Mouse (Mus musculus) neural tube, embryonic 14.5 days (tissue): Measurements from ENCODE around the gene Pomt1. TPM values are rescaled to one million over a fixed set of nuclear protein-coding genes. Genes with fewer than 3 reads are reported as not detected.

Source experiments
- ATAC-seq: fragments of 200-750 bp; cut with Nextera tagmentation; 2 replicates; pipeline ENCODE4 v1.8.0; 2017; ENCODE audit warnings: low read depth, mild to moderate bottlenecking, moderate TSS enrichment, moderate library complexity
- H3K27ac ChIP-seq: fragments of 300-500 bp; sonication (generic); 2 replicates; pipeline ENCODE4 v1.5.1; 2014; ENCODE audit warnings: low read depth, mild to moderate bottlenecking, control low read depth, low read length, moderate library complexity, mixed read lengths
- H3K27me3 ChIP-seq: fragments of 300-500 bp; sonication (generic); 2 replicates; pipeline ENCODE4 v1.6.1; 2014; ENCODE audit warnings: low read length; ENCODE audit not compliant: control insufficient read depth, insufficient read depth
- H3K36me3 ChIP-seq: fragments of 300-500 bp; sonication (generic); 2 replicates; pipeline ENCODE4 v1.6.1; 2014; ENCODE audit warnings: low read length, mixed read lengths; ENCODE audit not compliant: control insufficient read depth, insufficient read depth
- H3K4me1 ChIP-seq: fragments of 300-500 bp; sonication (generic); 2 replicates; pipeline ENCODE4 v1.6.1; 2014; ENCODE audit warnings: low read length; ENCODE audit not compliant: control insufficient read depth, insufficient read depth
- H3K4me2 ChIP-seq: fragments of 300-500 bp; sonication (generic); 2 replicates; pipeline ENCODE4 v1.6.1; 2014; ENCODE audit warnings: mild to moderate bottlenecking, low read depth, low read length, control low read depth
- H3K4me3 ChIP-seq: fragments of 300-500 bp; sonication (generic); 2 replicates; pipeline ENCODE4 v1.5.1; 2014; ENCODE audit warnings: low read depth, low read length, control low read depth, mixed read lengths
- H3K9ac ChIP-seq: fragments of 300-500 bp; sonication (generic); replicated peaks from 2 replicates; pipeline ENCODE4 v1.6.1; 2014; ENCODE audit warnings: low read depth, mild to moderate bottlenecking, control low read depth, low read length, mixed read lengths
- H3K9me3 ChIP-seq: fragments of 300-500 bp; sonication (generic); 2 replicates; pipeline ENCODE4 v1.6.1; 2016; ENCODE audit warnings: low read length; ENCODE audit not compliant: control insufficient read depth
- WGBS: fragments of 180-500 bp; shearing (Covaris S2); extraction: QIAGEN DNeasy Blood & Tissue Kit; methylation state at CpG from one replicate; pipeline ENCODE4 v1.1.7; 2014; 5-methylcytosine and 5-hydroxymethylcytosine counted together
- polyA plus RNA-seq: library from polyadenylated mRNA; unstranded; fragments of >200 nt; fragmentation: Nextera tagmentation; extraction: Ambion mirVana; gene quantifications from 2 replicates; pipeline ENCODE4 v1.2.1, GENCODE M21; 2014

The Pomt1 gene
- polyA plus RNA-seq, 1 experiment from 2014 or later: 30.4 TPM

DNA sequence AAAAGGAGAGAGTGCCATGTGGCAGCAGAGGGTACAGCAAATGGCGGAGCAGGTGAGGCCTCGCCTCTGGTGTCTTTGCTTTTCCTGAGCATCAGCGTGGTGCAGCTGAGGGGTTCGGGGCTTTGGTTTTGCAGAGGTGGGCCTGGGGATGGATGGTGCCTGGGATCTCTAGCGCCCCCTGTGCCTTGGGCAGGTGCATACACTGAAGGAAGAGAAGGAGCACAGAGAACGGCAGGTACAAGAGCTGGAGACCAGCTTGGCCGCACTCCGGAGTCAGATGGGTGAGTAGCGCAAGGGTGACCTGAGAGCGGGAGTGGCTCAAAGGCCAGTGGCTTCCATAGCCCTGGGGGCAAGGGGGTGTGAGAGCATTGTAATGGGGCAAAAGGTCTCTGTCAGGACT lies 66.6 kb downstream of the Pomt1 start:
- Histone ChIP-seq H3K27ac (no peak overlapping the region), H3K36me3 (peaks cover 77% of the 10 kb centered on the region), H3K27me3 (no peaks in the 10 kb centered on the region), H3K4me2 (no peak overlapping the region), H3K4me3 (no peak overlapping the region), H3K4me1 (no peaks in the 10 kb centered on the region), H3K9me3 (no peaks in the 10 kb centered on the region), H3K9ac (no peak overlapping the region)
- WGBS: 89% methylated on average over 10 of the region's 10 CpGs
- no peak for ATAC-seq

GRCm38 (mm10) chr2:32304145-32304832 lies 67.9 kb downstream of the Pomt1 start:
- no peak for ATAC-seq
- no peaks in the 10 kb centered on the region for H3K27me3 ChIP-seq
- no peaks in the 10 kb centered on the region for H3K9me3 ChIP-seq
- peaks cover 66% of the 10 kb centered on the region for H3K36me3 ChIP-seq
- H3K9ac ChIP-seq: no peak overlapping the region
- H3K4me3 ChIP-seq: no peak overlapping the region
- no peaks in the 10 kb centered on the region for H3K4me1 ChIP-seq
- no peak overlapping the region for H3K4me2 ChIP-seq
- WGBS: 61% methylated on average over 8 of the region's 8 CpGs
- H3K27ac ChIP-seq: no peak overlapping the region

Other genes starting within 250 kb of the Pomt1 start
- 0.28 and 0.50 TPM in 2 replicates for gene Fam78a, start 151.7 kb upstream of the Pomt1 start, polyA plus RNA-seq
- 23.8 and 25.2 TPM in 2 replicates for gene Plpp7, start 141.1 kb upstream of the Pomt1 start, polyA plus RNA-seq
- 101 and 118 TPM in 2 replicates for gene Prrc2b, start 85.5 kb upstream of the Pomt1 start, polyA plus RNA-seq
- gene Uck1, start 23.6 kb downstream of the Pomt1 start, polyA plus RNA-seq: 79.3 and 91.7 TPM in 2 replicates
- 25.4 and 31.7 TPM in 2 replicates for gene Golga2, start 50.8 kb downstream of the Pomt1 start, polyA plus RNA-seq
- 140 and 288 TPM in 2 replicates for gene Swi5, start 51.5 kb downstream of the Pomt1 start, polyA plus RNA-seq
- 47.7 and 48.3 TPM in 2 replicates for gene Ciz1, start 115.7 kb downstream of the Pomt1 start, polyA plus RNA-seq
- gene Dnm1, start 116.7 kb downstream of the Pomt1 start, polyA plus RNA-seq: 102 and 146 TPM in 2 replicates
- gene 1110008P14Rik, start 145.3 kb downstream of the Pomt1 start, polyA plus RNA-seq: 157 and 198 TPM in 2 replicates
- gene Lcn2, start 151.7 kb downstream of the Pomt1 start, polyA plus RNA-seq: 0.35 and 0.40 TPM in 2 replicates
- gene Ptges2, start 159.3 kb downstream of the Pomt1 start, polyA plus RNA-seq: 58.1 and 65.9 TPM in 2 replicates
- 4.9 and 5.4 TPM in 2 replicates for gene Naif1, start 213.9 kb downstream of the Pomt1 start, polyA plus RNA-seq
- 39.8 and 43.6 TPM in 2 replicates for gene Slc25a25, start 214.9 kb downstream of the Pomt1 start, polyA plus RNA-seq